Mouse (Mus musculus): ENCODE data around the gene Kif26a. TPM values are rescaled to one million over a fixed set of nuclear protein-coding genes. Genes with fewer than 3 reads are reported as not detected.

The Kif26a gene
- polyA plus RNA-seq, 2 experiments: 0.08 to 0.26 TPM

DNA sequence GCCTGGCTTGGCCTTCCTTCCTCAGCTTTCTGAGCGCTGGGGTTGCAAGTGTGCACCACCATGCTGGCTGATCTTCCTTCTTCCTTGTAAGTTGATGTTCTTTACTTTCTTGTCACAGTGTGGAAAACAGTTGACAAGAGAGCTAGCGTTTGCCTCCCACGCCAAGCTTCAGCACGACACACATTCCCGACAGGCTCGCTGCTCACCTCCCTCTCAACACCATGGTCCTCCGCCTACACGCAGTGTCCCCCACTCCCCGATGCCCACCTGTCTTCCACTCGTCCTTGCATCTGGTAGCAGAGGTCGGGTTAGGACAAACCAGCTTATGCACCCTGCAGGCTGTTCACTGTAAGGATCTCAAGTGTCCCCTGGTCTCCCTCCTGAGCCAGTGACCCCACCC lies 41.1 kb upstream of the Kif26a start:
- 70% methylated on average over 11 of the region's 11 CpGs for WGBS (ENCODE audit: insufficient replicate concordance)

DNA sequence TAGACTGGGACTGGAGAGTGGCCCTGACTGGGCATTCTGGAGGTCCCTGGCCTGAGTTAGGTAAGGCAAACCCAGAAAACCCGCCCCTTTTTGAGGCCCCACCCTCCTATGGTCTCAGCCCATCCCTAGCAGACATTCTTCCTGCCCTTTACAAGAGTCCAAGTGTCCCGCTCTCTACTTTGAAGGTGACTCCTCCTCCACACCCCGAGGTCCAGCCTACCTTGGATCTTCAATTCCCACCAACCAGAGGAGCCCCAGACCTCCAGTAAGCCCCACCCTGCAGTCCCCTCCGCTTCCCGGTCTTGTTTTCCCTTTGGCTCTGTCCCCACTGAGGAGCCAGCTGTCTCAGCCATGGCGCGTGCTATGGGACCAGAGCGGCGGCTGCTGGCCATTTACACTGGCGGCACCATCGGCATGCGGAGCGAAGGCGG lies 39.5 kb upstream of the Kif26a start, which contains the start of gene Aspg:
Aspg (plus strand) TSS at position 139 of the 431 bp plus-strand sequence.
- ATAC-seq (ENCODE audit: insufficient read depth): no peak
- WGBS (ENCODE audit: insufficient replicate concordance): 2% methylated on average over 14 of the region's 14 CpGs
- no peaks in the 10 kb centered on the region for H3K27me3 ChIP-seq (ENCODE audit: control insufficient read depth, insufficient read depth, low read length)
- H3K9ac ChIP-seq (replicated peaks): no peak within 1 kb of the TSS
- H3K9me3 ChIP-seq (ENCODE audit: control insufficient read depth, low read length): no peaks in the 10 kb centered on the region
- peaks cover 0 to 3% of the 10 kb centered on the region in 2 experiments; a peak in 2 of 4 replicates for H3K4me1 ChIP-seq (replicated peaks; ENCODE audit: control insufficient read depth in 2 of 2, insufficient read depth in 2 of 2, low read length in 1 of 2)
- no peak within 1 kb of the TSS for H3K4me2 ChIP-seq (ENCODE audit: low read depth)
- no peak for TF ChIP-seq EP300 (IDR thresholded peaks at IDR 0.05; ENCODE audit: low read depth)
- DNase-seq (ENCODE audit: low read depth in 3 of 3, low spot score in 3 of 3): no peak
- H3K36me3 ChIP-seq (replicated peaks; ENCODE audit: control insufficient read depth, insufficient read depth, low read depth): no peaks in the 10 kb centered on the region
- H3K4me3 ChIP-seq (ENCODE audit: insufficient read depth in 1 of 2, low read depth in 2 of 2, low read length in 2 of 2): no peak within 1 kb of the TSS
- H3K27ac ChIP-seq: no peak within 1 kb of the TSS

More for the DNA sequence above, 41.1 kb upstream of the Kif26a start:
- TF ChIP-seq CTCF (IDR thresholded peaks at IDR 0.05; ENCODE audit: low read depth) (no peak), EP300 (IDR thresholded peaks at IDR 0.05; ENCODE audit: low read depth) (no peak)
- H3K4me1 ChIP-seq (replicated peaks; ENCODE audit: control insufficient read depth in 2 of 2, insufficient read depth in 2 of 2, low read length in 1 of 2): peaks cover 0 to 3% of the 10 kb centered on the region in 2 experiments; a peak in 2 of 4 replicates
- DNase-seq (ENCODE audit: low read depth in 3 of 3, low spot score in 3 of 3): no peak
- no peak overlapping the region for H3K27ac ChIP-seq
- H3K4me2 ChIP-seq (ENCODE audit: low read depth): no peak overlapping the region
- H3K36me3 ChIP-seq (replicated peaks; ENCODE audit: control insufficient read depth, insufficient read depth, low read depth): no peaks in the 10 kb centered on the region
- no peaks in the 10 kb centered on the region for H3K27me3 ChIP-seq (ENCODE audit: control insufficient read depth, insufficient read depth, low read length)
- H3K9me3 ChIP-seq (ENCODE audit: control insufficient read depth, low read length): no peaks in the 10 kb centered on the region
- H3K9ac ChIP-seq (replicated peaks): no peak overlapping the region
- ATAC-seq (ENCODE audit: insufficient read depth): no peak
- H3K4me3 ChIP-seq (ENCODE audit: insufficient read depth in 1 of 2, low read depth in 2 of 2, low read length in 2 of 2): no peak overlapping the region

DNA sequence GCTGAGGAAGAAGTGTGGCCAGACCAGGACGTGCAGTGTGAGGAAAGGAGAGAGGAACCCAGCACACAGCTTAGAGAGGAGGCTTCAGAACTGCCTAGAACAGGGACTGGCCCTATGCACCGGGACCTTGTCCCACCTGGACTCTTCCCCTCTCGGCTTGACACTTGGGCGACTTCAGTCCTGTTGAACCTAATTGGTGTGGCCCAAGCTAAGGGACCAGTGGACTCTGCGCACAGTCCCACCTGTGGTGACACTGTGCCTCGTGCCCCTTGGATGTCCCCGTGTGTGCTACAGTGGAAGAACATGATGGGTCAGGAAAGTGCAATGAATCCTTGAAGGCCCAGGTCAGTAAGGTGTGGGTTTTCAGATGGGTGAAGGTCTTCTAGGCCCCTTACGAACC lies 38.3 kb upstream of the Kif26a start:
- H3K9ac ChIP-seq (replicated peaks): no peak overlapping the region
- peaks cover 0 to 3% of the 10 kb centered on the region in 2 experiments; a peak in 2 of 4 replicates for H3K4me1 ChIP-seq (replicated peaks; ENCODE audit: control insufficient read depth in 2 of 2, insufficient read depth in 2 of 2, low read length in 1 of 2)
- H3K4me2 ChIP-seq (ENCODE audit: low read depth): no peak overlapping the region
- no peaks in the 10 kb centered on the region for H3K9me3 ChIP-seq (ENCODE audit: control insufficient read depth, low read length)
- ATAC-seq (ENCODE audit: insufficient read depth) (no peak), DNase-seq (ENCODE audit: low read depth in 3 of 3, low spot score in 3 of 3) (no peak)
- TF ChIP-seq EP300 (IDR thresholded peaks at IDR 0.05; ENCODE audit: low read depth): no peak
- TF ChIP-seq CTCF (IDR thresholded peaks at IDR 0.05; ENCODE audit: low read depth): no peak
- H3K27me3 ChIP-seq (ENCODE audit: control insufficient read depth, insufficient read depth, low read length): no peaks in the 10 kb centered on the region
- H3K4me3 ChIP-seq (ENCODE audit: insufficient read depth in 1 of 2, low read depth in 2 of 2, low read length in 2 of 2): no peak overlapping the region
- H3K36me3 ChIP-seq (replicated peaks; ENCODE audit: control insufficient read depth, insufficient read depth, low read depth): no peaks in the 10 kb centered on the region
- no peak overlapping the region for H3K27ac ChIP-seq
- 67% methylated on average over 8 of the region's 8 CpGs for WGBS (ENCODE audit: insufficient replicate concordance)

DNA sequence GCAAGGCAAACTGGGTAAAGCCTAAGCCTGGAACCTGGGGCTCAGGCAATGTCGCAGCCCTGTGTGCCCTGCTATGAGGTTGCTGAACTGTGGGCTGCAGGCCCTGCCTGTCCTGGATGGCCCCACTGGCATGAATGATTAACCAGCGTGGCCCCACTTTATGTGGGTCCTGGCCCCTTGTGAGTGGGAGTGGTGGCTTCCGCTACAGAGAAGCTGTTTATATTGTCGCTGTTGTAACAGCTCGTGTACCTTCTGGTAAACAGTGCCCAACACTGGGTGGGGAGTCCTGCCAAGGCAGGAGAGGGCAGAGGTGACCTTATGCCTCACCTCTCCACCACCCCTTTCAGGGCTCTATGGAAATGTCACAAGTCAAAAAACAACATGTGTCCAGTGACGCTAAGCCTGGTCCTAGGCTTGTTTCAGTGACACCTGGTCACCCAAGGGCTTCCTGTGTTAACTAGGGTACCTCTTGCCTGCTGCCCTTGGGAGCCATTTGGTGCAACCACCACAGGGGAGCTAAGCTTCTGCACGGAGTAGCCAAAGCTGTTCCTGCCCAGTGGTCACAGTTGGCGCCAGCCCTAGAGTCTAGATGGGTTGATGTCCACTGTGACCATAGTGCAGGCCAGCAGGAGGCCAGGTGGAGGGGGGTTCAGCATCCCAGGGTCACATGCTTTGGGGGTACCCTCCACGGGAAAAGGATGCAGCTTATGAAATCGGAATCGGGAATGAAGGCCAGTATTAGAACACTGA lies 37.1 kb upstream of the Kif26a start:
- Histone ChIP-seq H3K36me3 (replicated peaks; ENCODE audit: control insufficient read depth, insufficient read depth, low read depth) (no peaks in the 10 kb centered on the region), H3K9ac (replicated peaks) (no peak overlapping the region), H3K4me1 (replicated peaks; ENCODE audit: control insufficient read depth in 2 of 2, insufficient read depth in 2 of 2, low read length in 1 of 2) (no peaks in the 10 kb centered on the region; a peak in 1 of 4 replicates), H3K4me2 (ENCODE audit: low read depth) (no peak overlapping the region), H3K4me3 (ENCODE audit: insufficient read depth in 1 of 2, low read depth in 2 of 2, low read length in 2 of 2) (no peak overlapping the region), H3K27ac (no peak overlapping the region), H3K27me3 (ENCODE audit: control insufficient read depth, insufficient read depth, low read length) (no peaks in the 10 kb centered on the region), H3K9me3 (ENCODE audit: control insufficient read depth, low read length) (no peaks in the 10 kb centered on the region)
- no peak for TF ChIP-seq EP300 (IDR thresholded peaks at IDR 0.05; ENCODE audit: low read depth)
- TF ChIP-seq CTCF (IDR thresholded peaks at IDR 0.05; ENCODE audit: low read depth): no peak
- DNase-seq (ENCODE audit: low read depth in 3 of 3, low spot score in 3 of 3) (no peak), ATAC-seq (ENCODE audit: insufficient read depth) (no peak)
- 63% methylated on average over 11 of the region's 11 CpGs for WGBS (ENCODE audit: insufficient replicate concordance)

- no peak overlapping the region for H3K4me2 ChIP-seq (ENCODE audit: low read depth)
- 64% methylated on average over 9 of the region's 9 CpGs for WGBS (ENCODE audit: insufficient replicate concordance)
- no peak overlapping the region for H3K27ac ChIP-seq
These were observed 36.3 kb upstream of the Kif26a start for GRCm38 (mm10) chr12:112109701-112110100.

More at GRCm38 (mm10) chr12:112109701-112110100, 36.3 kb upstream of the Kif26a start:
- Histone ChIP-seq H3K4me1 (replicated peaks; ENCODE audit: control insufficient read depth in 2 of 2, insufficient read depth in 2 of 2, low read length in 1 of 2) (no peaks in the 10 kb centered on the region), H3K4me3 (ENCODE audit: insufficient read depth in 1 of 2, low read depth in 2 of 2, low read length in 2 of 2) (no peak overlapping the region), H3K9ac (replicated peaks) (no peak overlapping the region), H3K36me3 (replicated peaks; ENCODE audit: control insufficient read depth, insufficient read depth, low read depth) (no peaks in the 10 kb centered on the region), H3K27me3 (ENCODE audit: control insufficient read depth, insufficient read depth, low read length) (no peaks in the 10 kb centered on the region), H3K9me3 (ENCODE audit: control insufficient read depth, low read length) (no peaks in the 10 kb centered on the region)
- DNase-seq (ENCODE audit: low read depth in 3 of 3, low spot score in 3 of 3): no peak
- TF ChIP-seq CTCF (IDR thresholded peaks at IDR 0.05; ENCODE audit: low read depth) (no peak), EP300 (IDR thresholded peaks at IDR 0.05; ENCODE audit: low read depth) (no peak)
- ATAC-seq (ENCODE audit: insufficient read depth): no peak

Data from liver, embryonic 14.5 days (tissue).